In the genomic region with DNA sequence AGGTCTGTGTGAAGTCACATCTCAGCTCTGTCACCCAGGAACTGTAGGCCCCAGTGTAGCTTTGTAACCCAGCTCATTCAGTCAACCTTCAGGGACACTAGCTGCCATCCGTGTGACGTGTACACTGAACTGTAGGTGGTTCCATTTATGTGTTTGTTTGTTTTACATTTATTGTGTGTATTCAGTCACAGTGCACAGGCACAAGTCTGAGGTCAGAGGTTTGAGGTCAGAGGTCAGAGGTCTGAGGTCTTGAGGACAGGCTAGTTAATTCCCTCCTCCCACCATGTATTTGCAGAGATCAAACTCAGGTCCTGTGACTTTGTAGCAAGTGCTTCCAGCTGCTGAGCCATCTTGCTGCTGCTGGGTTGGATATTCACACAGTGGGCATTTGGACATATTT, we compare ENCODE assay signal across 31 mouse cellular contexts. TPM values are rescaled to one million over a fixed set of nuclear protein-coding genes. Genes with fewer than 3 reads are reported as not detected.
"Had no signal": no experiment of that assay in that cellular context is flagged by ENCODE, and none has a peak within 500 bp of the region (broad histone marks: within the 10 kb centered on the region; RNA-seq: fewer than 3 reads in every experiment).

No protein-coding gene starts in this region.

- H3K4me3 ChIP-seq: gastrocnemius, adult 2 months; heart, adult 2 months; heart, embryonic 12.5 days; hindbrain, embryonic 10.5 days; hindbrain, embryonic 12.5 days; intestine, embryonic 15.5 days; layer of hippocampus, adult 2 months; left cerebral cortex, adult 2 months; limb, embryonic 13.5 days; limb, embryonic 15.5 days; liver, embryonic 13.5 days had no signal

- H3K27ac ChIP-seq: gastrocnemius, adult 2 months; heart, adult 2 months; hindbrain, embryonic 10.5 days; hindbrain, embryonic 12.5 days; hindbrain, embryonic 14.5 days; intestine, embryonic 15.5 days; layer of hippocampus, adult 2 months; left cerebral cortex, adult 2 months; limb, embryonic 13.5 days; limb, embryonic 15.5 days; liver, embryonic 13.5 days had no signal

- H3K9me3 ChIP-seq: heart, embryonic 12.5 days; hindbrain, embryonic 10.5 days; hindbrain, embryonic 12.5 days; intestine, embryonic 15.5 days; limb, embryonic 13.5 days; limb, embryonic 15.5 days; liver, embryonic 13.5 days had no signal

- H3K4me1 ChIP-seq: heart, embryonic 12.5 days; hindbrain, embryonic 10.5 days; hindbrain, embryonic 12.5 days; intestine, embryonic 15.5 days; limb, embryonic 13.5 days; limb, embryonic 15.5 days; liver, embryonic 13.5 days had no signal

- H3K4me2 ChIP-seq: heart, embryonic 12.5 days; hindbrain, embryonic 12.5 days; hindbrain, embryonic 14.5 days; intestine, embryonic 15.5 days; limb, embryonic 13.5 days; limb, embryonic 15.5 days; liver, embryonic 11.5 days; liver, embryonic 13.5 days had no signal

- DNase-seq: gastrocnemius, adult 2 months; gastrocnemius, postnatal 10 days; gastrocnemius, postnatal 25 days; heart, adult 2 months; heart, postnatal 10 days; heart, postnatal 4 days; kidney, adult 18-20 months; kidney, adult 8-10 months; kidney, postnatal 10 days; kidney, postnatal 25 days; kidney, postnatal 4 days; left cerebral cortex, postnatal 4 days; liver, embryonic 13.5 days had no signal

- H3K27me3 ChIP-seq: heart, embryonic 12.5 days; hindbrain, embryonic 12.5 days; intestine, embryonic 15.5 days; limb, embryonic 13.5 days; limb, embryonic 15.5 days; liver, embryonic 13.5 days had no signal

- H3K9ac ChIP-seq: heart, embryonic 12.5 days; hindbrain, embryonic 12.5 days; hindbrain, embryonic 14.5 days; intestine, embryonic 15.5 days; limb, embryonic 13.5 days; limb, embryonic 15.5 days; liver, embryonic 13.5 days had no signal

- ATAC-seq: hindbrain, embryonic 16.5 days; inflammation-experienced regulatory T-cells, adult 6 months; intestine, embryonic 15.5 days; intestine, postnatal 0 days had no signal

RNA-seq across cellular contexts. Expression of a gene that starts 4.3 kb away (rescaled TPM):
- polyA plus RNA-seq: heart, adult 2 months; heart, embryonic 14.5 days; heart, embryonic 16.5 days; hindbrain, embryonic 14.5 days; inflammation-experienced regulatory T-cells, adult 6 months; kidney, embryonic 14.5 days; kidney, embryonic 16.5 days; liver, embryonic 11.5 days; liver, embryonic 13.5 days had no signal

RNA-seq across cellular contexts. Expression of a gene that starts 40.4 kb away (rescaled TPM):
- polyA plus RNA-seq: heart, adult 2 months; heart, embryonic 14.5 days; hindbrain, embryonic 10.5 days; hindbrain, embryonic 12.5 days; inflammation-experienced regulatory T-cells, adult 6 months; intestine, postnatal 0 days; kidney, embryonic 14.5 days; kidney, embryonic 16.5 days; limb, embryonic 11.5 days; limb, embryonic 13.5 days; liver, embryonic 11.5 days; liver, embryonic 13.5 days had no signal
